Mouse (Mus musculus): Measurements from ENCODE around the gene Tcp11x2.

Tcp11x2 gene

DNA sequence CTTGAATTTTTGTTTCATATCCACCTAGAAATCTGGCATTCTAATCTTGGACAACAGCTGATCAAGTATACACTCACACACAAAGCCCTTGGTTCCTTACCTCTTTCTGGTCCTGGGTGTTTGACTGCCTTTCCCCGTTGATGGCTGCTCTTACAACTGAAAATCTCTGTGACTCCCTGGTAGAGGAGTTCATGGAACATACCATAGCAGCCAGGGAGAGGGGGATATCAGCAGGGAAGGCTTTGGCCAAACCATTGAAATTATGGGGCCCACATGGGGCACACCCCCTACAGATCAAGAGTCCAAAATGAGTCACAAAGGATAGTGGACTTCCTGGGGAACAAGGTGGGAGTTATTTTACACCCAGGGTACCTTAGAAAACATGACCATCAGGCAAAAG is at the start of gene Tcp11x2:
TSS of gene Tcp11x2 (minus strand) at position 158 of the 400 bp plus-strand sequence.
- DNase-seq (ENCODE audit: low spot score) = no peak

DNA sequence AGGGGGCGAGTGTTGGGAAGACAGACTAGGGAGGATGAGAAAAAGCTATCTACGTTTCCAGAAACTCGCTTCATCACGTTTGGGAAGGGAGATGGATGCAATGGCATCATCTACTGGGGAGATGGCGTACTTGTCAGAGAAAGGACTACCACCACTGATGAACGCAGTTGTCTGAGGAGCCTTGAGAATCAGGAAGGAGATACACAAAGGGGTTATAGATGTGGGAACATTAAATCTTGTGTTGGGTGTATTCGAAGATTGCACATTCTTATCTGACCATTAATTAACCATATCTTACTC is 49.4 kb upstream of the Tcp11x2 start:
- no peak for DNase-seq (ENCODE audit: low spot score)

- peak; percentile 73 for DNase-seq (ENCODE audit: low spot score)
Observed at GRCm38 (mm10) chrX:135742304-135743055, 48.9 kb upstream of the Tcp11x2 start, which contains the start of the genes Armcx5 and Gprasp1. Armcx5 (plus strand) TSS chrX:135742733. Gprasp1 (plus strand) TSS chrX:135742733.

GRCm38 (mm10) chrX:135738730-135739520 is 45.3 kb upstream of the Tcp11x2 start:
- no peak for DNase-seq (ENCODE audit: low spot score)

DNA sequence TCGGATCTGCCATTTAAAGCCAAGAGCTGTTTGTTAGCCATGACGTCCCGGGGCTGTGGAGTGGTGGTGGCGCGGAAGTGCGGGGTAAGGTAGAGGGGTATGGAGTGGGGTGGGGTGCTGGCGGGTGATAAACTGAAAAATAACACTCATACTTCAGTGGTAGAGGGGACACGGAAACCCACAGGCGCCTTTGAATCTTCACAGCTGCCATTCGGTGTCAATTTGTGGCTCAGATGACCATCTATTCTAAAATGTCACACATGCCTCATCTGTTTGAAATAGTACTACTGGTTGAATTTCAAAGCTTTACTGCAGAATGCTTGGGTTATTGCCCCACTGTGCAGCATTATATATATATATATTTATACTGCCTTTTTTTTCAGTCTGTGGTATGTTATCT is 31.6 kb upstream of the Tcp11x2 start, which contains the start of gene Tmsb15a:
TSS of gene Tmsb15a (minus strand) at position 101 of the 400 bp plus-strand sequence.
- no peak for DNase-seq (ENCODE audit: low spot score)

GRCm38 (mm10) chrX:135712845-135713244 is 19.3 kb upstream of the Tcp11x2 start:
- DNase-seq (ENCODE audit: low spot score) = no peak

GRCm38 (mm10) chrX:135704349-135704748 is 10.8 kb upstream of the Tcp11x2 start:
- DNase-seq (ENCODE audit: low spot score) = no peak

- no peak for DNase-seq (ENCODE audit: low spot score)
Observed at GRCm38 (mm10) chrX:135703111-135703510, 9.5 kb upstream of the Tcp11x2 start.

DNA sequence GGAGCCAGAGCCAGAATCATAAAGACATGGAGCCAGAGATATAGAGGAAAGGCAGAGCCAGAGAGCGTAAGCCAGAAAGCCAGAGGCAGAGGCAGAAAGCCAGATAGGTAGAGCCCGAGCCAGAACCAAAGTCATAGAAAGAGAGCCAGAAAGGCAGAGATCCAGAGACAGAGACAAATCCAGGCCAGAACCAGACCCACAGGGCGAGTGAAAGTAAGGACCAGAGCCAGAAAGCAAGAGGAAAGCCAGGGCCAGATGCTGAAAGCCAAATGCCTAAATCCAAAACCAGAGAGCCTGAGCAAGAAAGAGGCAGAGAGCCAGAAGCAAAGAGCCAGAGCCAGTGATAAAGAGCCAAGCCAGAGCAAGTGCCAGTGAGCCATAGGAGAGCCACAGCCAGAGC is 5.8 kb downstream of the Tcp11x2 start:
- no peak for DNase-seq (ENCODE audit: low spot score)

GRCm38 (mm10) chrX:135681858-135682257 is 11.7 kb downstream of the Tcp11x2 start:
- no peak for DNase-seq (ENCODE audit: low spot score)

- peak; percentile 12 for DNase-seq (ENCODE audit: low spot score)
Observed at GRCm38 (mm10) chrX:135652173-135652772, 41.3 kb downstream of the Tcp11x2 start.

GRCm38 (mm10) chrX:135627605-135628004 is 66.0 kb downstream of the Tcp11x2 start, which contains the start of gene Prame:
Prame (minus strand) TSS chrX:135627705.
- DNase-seq (ENCODE audit: low spot score) = no peak

All from layer of hippocampus, adult 9-10 months (tissue).